Comparison of ENCODE assay signal across 26 mouse cellular contexts in the genomic region with DNA sequence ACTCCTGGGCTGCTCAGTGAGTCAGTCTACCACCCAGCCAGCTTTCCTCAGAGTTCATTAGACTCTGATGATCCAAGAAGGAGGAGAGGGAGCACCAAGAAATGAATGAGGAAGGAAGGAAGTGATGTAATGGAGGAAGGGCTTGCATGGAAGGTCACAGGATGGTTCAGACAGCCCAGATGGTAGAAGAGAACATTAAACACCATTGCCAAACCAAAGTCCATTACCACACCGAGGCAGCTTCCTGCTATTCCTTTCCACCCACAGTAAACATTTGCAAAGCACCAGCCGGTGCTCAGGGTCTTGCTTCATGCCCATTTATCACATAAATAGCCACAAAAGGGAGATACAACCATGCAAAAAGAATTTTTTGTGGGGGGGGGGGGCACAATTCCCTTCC.
"Had no signal": no experiment of that assay in that cellular context is flagged by ENCODE, and none has a peak within 500 bp of the region (broad histone marks: within the 10 kb centered on the region; RNA-seq: fewer than 3 reads in every experiment).

No protein-coding gene starts in this region.

- H3K27me3 ChIP-seq: heart, embryonic 13.5 days; heart, embryonic 15.5 days; hindbrain, embryonic 15.5 days; kidney, embryonic 15.5 days had no signal

- DNase-seq: gastrocnemius, adult 2 months; gastrocnemius, postnatal 10 days; gastrocnemius, postnatal 25 days; heart, adult 2 months; heart, postnatal 14 days; heart, postnatal 36 days; kidney, adult 11 months; kidney, adult 2 months; kidney, adult 9 months; kidney, postnatal 25 days; kidney, postnatal 4 days; liver had no signal

- H3K36me3 ChIP-seq: heart, embryonic 13.5 days; heart, embryonic 15.5 days; hindbrain, embryonic 13.5 days; hindbrain, embryonic 15.5 days; kidney, embryonic 15.5 days; limb, embryonic 10.5 days; limb, embryonic 12.5 days had no signal

- H3K4me1 ChIP-seq: hindbrain, embryonic 15.5 days; kidney, embryonic 15.5 days; limb, embryonic 10.5 days; limb, embryonic 12.5 days had no signal

- H3K9ac ChIP-seq: heart, embryonic 13.5 days; heart, embryonic 15.5 days; hindbrain, embryonic 13.5 days; hindbrain, embryonic 15.5 days; kidney, embryonic 15.5 days; limb, embryonic 12.5 days had no signal

- H3K4me2 ChIP-seq: heart, embryonic 11.5 days; heart, embryonic 13.5 days; heart, embryonic 15.5 days; hindbrain, embryonic 13.5 days; hindbrain, embryonic 15.5 days; kidney, embryonic 15.5 days; limb, embryonic 12.5 days; liver, embryonic 11.5 days had no signal

- H3K27ac ChIP-seq: gastrocnemius, adult 2 months; heart, adult 2 months; heart, embryonic 13.5 days; heart, embryonic 15.5 days; hindbrain, embryonic 13.5 days; hindbrain, embryonic 15.5 days; hindbrain, postnatal 0 days; kidney, embryonic 15.5 days; kidney, postnatal 0 days; layer of hippocampus, adult 2 months; left cerebral cortex, adult 2 months; limb, embryonic 10.5 days; limb, embryonic 12.5 days had no signal

- H3K9me3 ChIP-seq: heart, embryonic 13.5 days; heart, embryonic 15.5 days; hindbrain, embryonic 13.5 days; hindbrain, embryonic 15.5 days; kidney, embryonic 15.5 days; limb, embryonic 10.5 days; limb, embryonic 12.5 days had no signal

- ATAC-seq: hindbrain, postnatal 0 days; intestine, embryonic 16.5 days had no signal

- H3K4me3 ChIP-seq: gastrocnemius, adult 2 months; heart, adult 2 months; heart, embryonic 13.5 days; heart, embryonic 15.5 days; hindbrain, embryonic 13.5 days; hindbrain, embryonic 15.5 days; kidney, embryonic 15.5 days; layer of hippocampus, adult 2 months; left cerebral cortex, adult 2 months; limb, embryonic 10.5 days; limb, embryonic 12.5 days had no signal
